Mouse (Mus musculus): ENCODE measurements around the gene Nfasc. TPM values are rescaled to one million over a fixed set of nuclear protein-coding genes. Genes with fewer than 3 reads are reported as not detected.

The Nfasc gene
- 0.08 TPM for polyA plus RNA-seq (2014; fragmentation: Illumina TruSeq; extraction: RNeasy Lipid Tissue Mini Kit (QIAGEN cat#74804); ENCODE audit: insufficient read depth, low read depth, low replicate concordance)

DNA sequence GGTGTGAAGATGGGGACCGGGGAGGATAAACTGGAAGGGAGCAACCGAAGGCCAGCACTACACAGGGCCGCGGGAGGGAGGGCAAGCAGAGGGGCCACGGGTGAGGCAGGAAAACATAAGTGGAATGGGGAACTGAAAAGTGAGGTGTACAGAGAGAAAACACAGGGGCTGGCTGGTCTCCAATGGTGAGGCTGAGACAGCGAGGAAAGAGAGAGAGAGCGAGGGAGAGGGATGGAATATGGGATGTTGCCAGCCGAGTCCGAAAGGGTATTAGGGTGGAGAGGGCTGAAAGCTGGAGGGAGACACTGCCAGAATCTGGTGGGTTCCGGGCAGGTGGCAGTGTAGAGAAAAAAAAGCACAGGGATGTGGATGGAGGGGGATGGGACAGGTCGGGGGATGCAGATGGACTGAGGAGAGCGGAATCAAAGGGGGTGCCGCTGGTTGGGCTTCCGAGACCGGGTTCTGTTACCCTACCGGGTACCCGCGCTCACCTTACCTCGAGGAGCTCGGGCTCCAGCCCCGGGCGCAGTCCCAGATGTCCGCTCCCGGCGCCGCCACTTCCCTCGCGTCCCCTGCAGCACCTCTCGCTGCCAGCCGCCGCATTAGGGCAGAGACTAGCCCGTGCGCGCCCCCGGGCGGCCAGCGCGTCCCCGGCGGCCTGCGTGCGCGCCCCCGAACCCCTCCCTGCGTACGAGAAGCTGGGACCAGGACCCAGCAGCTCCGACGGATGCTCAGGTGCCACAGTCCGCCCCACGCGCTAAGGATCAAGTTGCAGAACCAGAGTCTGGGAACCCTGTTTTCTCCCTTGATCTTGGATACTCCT is at the start of gene Nfasc:
Nfasc (minus strand) TSS at position 623 of the 823 bp plus-strand sequence.

DNA sequence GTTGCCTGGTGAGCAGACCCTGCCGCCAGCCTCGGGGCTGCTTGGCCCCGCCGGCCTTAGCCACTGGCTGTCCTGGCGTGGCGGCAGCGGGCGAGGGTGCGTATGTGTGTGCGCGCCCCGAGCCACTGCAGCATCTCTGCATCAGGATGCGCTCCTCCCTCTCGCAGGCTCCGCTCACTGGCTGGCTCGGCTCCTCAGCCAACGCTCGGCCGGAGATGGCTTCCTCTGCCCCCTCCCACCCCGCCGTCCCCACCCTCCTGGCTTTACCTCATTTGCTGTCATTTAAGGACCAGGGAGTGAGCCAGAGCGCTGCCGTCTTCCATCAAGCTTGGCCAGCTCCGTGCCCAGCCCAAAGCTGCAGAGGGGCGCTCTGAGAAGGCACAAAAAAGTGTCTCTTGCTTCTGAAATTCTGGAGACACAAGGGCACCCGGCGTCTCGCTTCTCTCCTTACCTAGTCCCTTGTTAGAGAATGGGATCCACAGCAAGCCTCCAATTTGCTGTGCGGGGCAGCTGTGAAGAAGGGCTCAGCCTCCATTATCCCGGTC is 198.8 kb downstream of the Nfasc start, which contains the start of gene Cntn2:
Cntn2 (minus strand) TSS at position 495 of the 545 bp plus-strand sequence.

Other genes starting within 250 kb of the Nfasc start
- 5.0 TPM for gene Tmem81, start 235.6 kb downstream of the Nfasc start, polyA plus RNA-seq (2014; fragmentation: Illumina TruSeq; extraction: RNeasy Lipid Tissue Mini Kit (QIAGEN cat#74804); ENCODE audit: insufficient read depth, low read depth, low replicate concordance)
- gene Cntn2, start 198.5 kb downstream of the Nfasc start, polyA plus RNA-seq (2014; fragmentation: Illumina TruSeq; extraction: RNeasy Lipid Tissue Mini Kit (QIAGEN cat#74804); ENCODE audit: insufficient read depth, low read depth, low replicate concordance) = 0.08 TPM
- 0.68 TPM for gene Lrrn2, start 138.5 kb upstream of the Nfasc start, polyA plus RNA-seq (2014; fragmentation: Illumina TruSeq; extraction: RNeasy Lipid Tissue Mini Kit (QIAGEN cat#74804); ENCODE audit: insufficient read depth, low read depth, low replicate concordance)

Measured in lung, adult 10 weeks (tissue).